Mouse (Mus musculus): Measurements from ENCODE around the gene Ears2. TPM values are rescaled to one million over a fixed set of nuclear protein-coding genes. Genes with fewer than 3 reads are reported as not detected.

Gene Ears2
- polyA plus RNA-seq, 1 experiment from 2014 or later = 10.7 TPM

- Histone ChIP-seq H3K4me3 (no peak overlapping the region), H3K9ac (no peak overlapping the region), H3K4me1 (peaks cover 27% of the 10 kb centered on the region), H3K27me3 (replicated peaks) (no peaks in the 10 kb centered on the region), H3K4me2 (no peak overlapping the region), H3K27ac (no peak overlapping the region), H3K36me3 (replicated peaks) (no peaks in the 10 kb centered on the region), H3K9me3 (no peaks in the 10 kb centered on the region)
- no peak for ATAC-seq (replicated peaks)
- WGBS = 93% methylated on average over 2 of the region's 2 CpGs
Observed at GRCm38 (mm10) chr7:122022131-122022530, 44.9 kb downstream of the Ears2 start.

- ATAC-seq (replicated peaks) = peak; percentile 91
- Histone ChIP-seq H3K36me3 (replicated peaks) (no peaks in the 10 kb centered on the region), H3K27me3 (replicated peaks) (no peaks in the 10 kb centered on the region), H3K9ac (peak within 1 kb of the TSS; percentile 85), H3K9me3 (no peaks in the 10 kb centered on the region), H3K4me3 (peak within 1 kb of the TSS; percentile 86), H3K27ac (peak within 1 kb of the TSS; percentile 94), H3K4me1 (peaks cover 39% of the 10 kb centered on the region), H3K4me2 (peak within 1 kb of the TSS; percentile 63)
- WGBS = under 1% methylated on average over 50 of the region's 50 CpGs
Observed at GRCm38 (mm10) chr7:122020667-122021354, 46.3 kb downstream of the Ears2 start, which contains the start of gene Gga2. Gga2 (minus strand) TSS chr7:122021222.

DNA sequence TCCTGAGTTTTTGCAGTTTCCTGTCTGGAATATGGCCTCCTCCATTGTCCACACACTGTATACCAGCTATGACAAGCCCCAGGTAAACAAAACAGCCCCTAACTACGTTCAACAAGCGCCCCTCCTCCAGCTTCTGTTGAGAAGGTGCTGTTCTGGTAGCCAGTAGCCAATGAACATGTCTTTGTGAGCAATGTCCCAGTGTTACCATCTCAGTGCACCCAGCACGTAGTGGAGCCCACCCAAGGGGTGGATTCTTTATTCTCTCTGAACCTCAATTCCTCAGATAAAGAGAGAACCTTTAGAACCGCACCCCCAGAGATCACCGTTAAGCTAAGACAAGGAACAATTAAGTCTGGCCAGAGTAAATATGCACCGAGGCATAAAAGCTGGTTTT lies 46.8 kb downstream of the Ears2 start:
- H3K4me1 ChIP-seq = peaks cover 45% of the 10 kb centered on the region
- peak overlapping the region; percentile 85 for H3K9ac ChIP-seq
- WGBS = under 1% methylated on average over 6 of the region's 6 CpGs
- peak overlapping the region; percentile 86 for H3K4me3 ChIP-seq
- peak overlapping the region; percentile 63 for H3K4me2 ChIP-seq
- H3K27me3 ChIP-seq (replicated peaks) = no peaks in the 10 kb centered on the region
- ATAC-seq (replicated peaks) = peak; percentile 72
- H3K36me3 ChIP-seq (replicated peaks) = no peaks in the 10 kb centered on the region
- no peaks in the 10 kb centered on the region for H3K9me3 ChIP-seq
- peak overlapping the region; percentile 94 for H3K27ac ChIP-seq

DNA sequence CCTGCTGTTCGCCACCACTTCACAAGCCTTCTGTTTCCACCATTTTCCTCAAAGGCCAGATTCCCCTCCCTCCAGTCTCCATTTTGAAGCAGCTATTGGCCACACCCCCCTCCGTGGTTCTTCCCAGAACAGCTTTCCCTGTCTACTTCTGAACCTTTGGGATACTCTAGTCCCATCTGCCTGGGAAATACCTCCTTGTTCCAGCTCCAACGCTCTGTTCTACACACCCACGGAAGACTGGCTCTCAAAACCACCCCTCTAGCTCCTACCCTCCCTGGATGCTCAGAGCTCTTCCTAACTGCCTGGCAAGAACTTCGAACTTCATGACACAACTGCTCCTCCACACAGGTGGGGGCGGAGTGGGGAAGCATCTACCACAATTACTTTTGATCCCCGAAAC lies 48.1 kb downstream of the Ears2 start:
- no peak for ATAC-seq (replicated peaks)
- Histone ChIP-seq H3K4me1 (peaks cover 48% of the 10 kb centered on the region), H3K4me2 (peak overlapping the region; percentile 63), H3K27ac (no peak overlapping the region), H3K4me3 (peak overlapping the region; percentile 86; the same call in 1 of the 2 replicates), H3K36me3 (replicated peaks) (no peaks in the 10 kb centered on the region), H3K9ac (no peak overlapping the region), H3K9me3 (no peaks in the 10 kb centered on the region), H3K27me3 (replicated peaks) (no peaks in the 10 kb centered on the region)
- 87% methylated on average over 7 of the region's 7 CpGs for WGBS

- Histone ChIP-seq H3K27me3 (replicated peaks) (no peaks in the 10 kb centered on the region), H3K36me3 (replicated peaks) (no peaks in the 10 kb centered on the region), H3K4me3 (peak overlapping the region; percentile 86; the same call in 1 of the 2 replicates), H3K4me1 (peaks cover 48% of the 10 kb centered on the region), H3K4me2 (peak overlapping the region; percentile 63), H3K9me3 (no peaks in the 10 kb centered on the region), H3K27ac (no peak overlapping the region), H3K9ac (no peak overlapping the region)
- 56% methylated on average over 3 of the region's 3 CpGs for WGBS
- ATAC-seq (replicated peaks) = no peak
Observed at GRCm38 (mm10) chr7:122018247-122018646, 48.8 kb downstream of the Ears2 start.

DNA sequence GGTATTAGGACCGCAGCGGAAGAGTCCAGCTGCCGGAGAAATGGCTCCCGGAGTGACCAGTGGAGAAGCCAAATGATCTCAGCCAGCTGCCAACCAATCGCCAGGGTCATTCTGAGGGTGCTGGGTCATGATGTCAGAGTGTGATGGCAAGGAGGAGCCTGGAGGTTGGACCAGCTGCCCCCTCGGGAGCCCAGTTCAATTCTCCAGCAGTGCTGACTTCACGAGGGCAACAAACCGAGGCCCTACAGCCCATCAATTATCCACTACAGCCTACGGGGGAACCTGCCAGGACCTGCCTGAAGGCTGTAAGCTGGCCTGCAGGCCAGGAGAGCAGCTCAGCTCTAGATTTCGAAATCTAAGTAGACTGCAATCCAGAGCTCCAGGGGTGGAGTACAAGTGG lies 51.3 kb downstream of the Ears2 start:
- Histone ChIP-seq H3K36me3 (replicated peaks) (peaks cover 16% of the 10 kb centered on the region), H3K27ac (no peak overlapping the region), H3K4me1 (peaks cover 48% of the 10 kb centered on the region), H3K9me3 (no peaks in the 10 kb centered on the region), H3K9ac (no peak overlapping the region), H3K4me3 (no peak overlapping the region), H3K27me3 (replicated peaks) (no peaks in the 10 kb centered on the region), H3K4me2 (no peak overlapping the region)
- ATAC-seq (replicated peaks) = no peak
- 70% methylated on average over 10 of the region's 10 CpGs for WGBS

GRCm38 (mm10) chr7:122015105-122015504 lies 52.0 kb downstream of the Ears2 start:
- Histone ChIP-seq H3K4me3 (no peak overlapping the region), H3K9me3 (no peaks in the 10 kb centered on the region), H3K9ac (no peak overlapping the region), H3K4me2 (no peak overlapping the region), H3K27ac (no peak overlapping the region), H3K36me3 (replicated peaks) (peaks cover 22% of the 10 kb centered on the region), H3K4me1 (peaks cover 48% of the 10 kb centered on the region), H3K27me3 (replicated peaks) (no peaks in the 10 kb centered on the region)
- ATAC-seq (replicated peaks) = no peak
- 52% methylated on average over 8 of the region's 8 CpGs for WGBS

DNA sequence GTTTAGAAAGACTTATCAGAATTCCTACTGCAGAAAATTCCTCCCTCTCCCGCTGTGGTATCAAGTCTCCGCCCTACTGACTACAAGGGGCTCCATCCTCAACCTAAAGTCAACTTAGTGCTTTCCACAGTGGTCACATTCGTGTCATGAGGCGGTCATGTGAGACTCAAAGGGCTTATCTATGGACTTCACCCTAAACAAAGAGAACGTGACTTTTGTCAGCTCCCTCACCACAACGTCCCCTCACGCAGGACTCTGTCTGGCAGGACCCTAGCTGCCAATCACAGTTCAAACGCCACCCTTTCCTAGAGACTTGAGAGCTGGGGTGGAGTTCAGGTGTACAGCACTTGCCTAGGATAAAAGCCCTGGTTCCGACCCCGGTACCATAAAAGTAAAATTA lies 54.1 kb downstream of the Ears2 start:
- Histone ChIP-seq H3K4me3 (no peak overlapping the region), H3K27ac (no peak overlapping the region), H3K4me1 (peaks cover 28% of the 10 kb centered on the region), H3K36me3 (replicated peaks) (peaks cover 42% of the 10 kb centered on the region), H3K4me2 (no peak overlapping the region), H3K9me3 (no peaks in the 10 kb centered on the region), H3K9ac (no peak overlapping the region), H3K27me3 (replicated peaks) (no peaks in the 10 kb centered on the region)
- 92% methylated on average over 10 of the region's 10 CpGs for WGBS
- no peak for ATAC-seq (replicated peaks)

GRCm38 (mm10) chr7:122012370-122012769 lies 54.7 kb downstream of the Ears2 start:
- H3K9ac ChIP-seq = no peak overlapping the region
- 94% methylated on average over 4 of the region's 4 CpGs for WGBS
- peaks cover 48% of the 10 kb centered on the region for H3K36me3 ChIP-seq (replicated peaks)
- H3K4me1 ChIP-seq = peaks cover 23% of the 10 kb centered on the region
- ATAC-seq (replicated peaks) = no peak
- H3K4me2 ChIP-seq = no peak overlapping the region
- H3K9me3 ChIP-seq = no peaks in the 10 kb centered on the region
- no peak overlapping the region for H3K4me3 ChIP-seq
- H3K27ac ChIP-seq = no peak overlapping the region
- H3K27me3 ChIP-seq (replicated peaks) = no peaks in the 10 kb centered on the region

GRCm38 (mm10) chr7:122000396-122000795 lies 66.7 kb downstream of the Ears2 start:
- Histone ChIP-seq H3K4me2 (no peak overlapping the region), H3K9me3 (no peaks in the 10 kb centered on the region), H3K4me3 (no peak overlapping the region), H3K27me3 (replicated peaks) (no peaks in the 10 kb centered on the region), H3K36me3 (replicated peaks) (peaks cover 60% of the 10 kb centered on the region), H3K9ac (no peak overlapping the region), H3K4me1 (no peaks in the 10 kb centered on the region), H3K27ac (no peak overlapping the region)
- ATAC-seq (replicated peaks) = no peak
- WGBS = 79% methylated on average over 8 of the region's 8 CpGs

DNA sequence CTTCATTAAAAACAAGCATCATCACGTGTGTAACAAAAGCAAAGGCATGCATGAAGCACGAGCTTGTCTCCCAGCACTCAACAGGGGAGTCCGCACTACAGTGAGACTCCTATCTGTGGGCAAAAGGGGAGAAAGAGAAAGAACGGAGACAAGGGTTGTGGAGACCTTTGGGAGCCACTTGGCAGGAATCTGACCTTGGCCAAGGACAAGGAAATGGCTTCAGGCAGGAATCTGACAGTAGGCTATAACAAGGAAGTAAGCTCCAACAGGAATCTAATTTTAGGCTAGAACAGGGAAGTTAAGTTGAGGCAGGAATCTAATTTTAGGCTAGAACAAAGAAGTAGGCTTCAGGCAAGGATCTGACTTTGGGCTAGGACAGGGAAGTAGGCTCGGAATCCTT lies 71.1 kb downstream of the Ears2 start:
- Histone ChIP-seq H3K9me3 (no peaks in the 10 kb centered on the region), H3K36me3 (replicated peaks) (peaks cover 72% of the 10 kb centered on the region), H3K9ac (no peak overlapping the region), H3K4me3 (no peak overlapping the region), H3K4me2 (no peak overlapping the region), H3K27me3 (replicated peaks) (no peaks in the 10 kb centered on the region), H3K4me1 (no peaks in the 10 kb centered on the region), H3K27ac (no peak overlapping the region)
- 88% methylated on average over 5 of the region's 5 CpGs for WGBS
- no peak for ATAC-seq (replicated peaks)

All from midbrain, embryonic 15.5 days (tissue).